19 mouse cellular contexts compared by ENCODE assay signal in the genomic region with DNA sequence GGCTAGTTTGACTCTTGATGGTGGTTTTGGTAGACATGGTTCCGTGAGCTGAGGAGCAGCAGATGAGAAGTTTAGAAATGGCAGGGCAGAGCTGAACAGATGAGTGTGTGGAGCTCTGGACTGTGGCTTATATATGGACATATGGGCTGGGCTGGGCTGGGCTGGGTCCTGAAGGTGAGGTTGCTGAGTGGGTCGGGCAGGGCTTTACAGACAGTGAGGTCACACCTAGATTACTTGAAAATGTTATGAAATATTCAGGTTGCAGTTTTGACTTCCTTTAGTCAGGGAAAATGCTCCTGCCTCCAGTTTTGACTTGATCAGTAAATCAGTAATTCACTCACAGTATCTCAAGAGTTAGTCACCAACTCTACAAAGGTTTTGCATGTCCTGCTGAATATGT. TPM values are rescaled to one million over a fixed set of nuclear protein-coding genes. Genes with fewer than 3 reads are reported as not detected.
DNase-seq lines count a peak whose midpoint lies in the region; ATAC-seq and TF ChIP-seq lines count a peak whose summit lies in the region.
"Had no signal": no experiment of that assay in that cellular context is flagged by ENCODE, and none has a peak within 500 bp of the region (broad histone marks: within the 10 kb centered on the region; RNA-seq: fewer than 3 reads in every experiment).

A gene (minus strand): TSS at position 101 of the 400 bp plus-strand sequence.

- H3K4me3 ChIP-seq in stomach, embryonic 16.5 days (replicated peaks; ENCODE audit: low read length): no peak within 1 kb of the TSS
- no peak within 1 kb of the TSS for H3K4me3 ChIP-seq in stomach, postnatal 0 days (ENCODE audit: low read depth, low read length)

- H3K9me3 ChIP-seq in stomach, embryonic 16.5 days (replicated peaks; ENCODE audit: control insufficient read depth, low read length): no peaks in the 10 kb centered on the region
- H3K9me3 ChIP-seq in stomach, postnatal 0 days (ENCODE audit: control insufficient read depth, low read length): no peaks in the 10 kb centered on the region

- 82% methylated on average over 2 of the region's 2 CpGs for WGBS in stomach, embryonic 16.5 days
- WGBS in stomach, postnatal 0 days: 61% methylated on average over 2 of the region's 2 CpGs

- no peaks in the 10 kb centered on the region for H3K36me3 ChIP-seq in stomach, embryonic 16.5 days (ENCODE audit: control insufficient read depth, insufficient read depth, low read length)
- no peaks in the 10 kb centered on the region for H3K36me3 ChIP-seq in stomach, postnatal 0 days (ENCODE audit: control insufficient read depth, insufficient read depth, low read length)
- H3K36me3 ChIP-seq: G1E had no signal

- TF ChIP-seq CTCF in stomach, postnatal 0 days (IDR thresholded peaks at IDR 0.05; ENCODE audit: low read depth): no peak

- no peaks in the 10 kb centered on the region for H3K4me1 ChIP-seq in stomach, embryonic 16.5 days (ENCODE audit: control insufficient read depth, insufficient read depth, low read length)
- no peaks in the 10 kb centered on the region for H3K4me1 ChIP-seq in stomach, postnatal 0 days (replicated peaks; ENCODE audit: control insufficient read depth, insufficient read depth)

- no peak within 1 kb of the TSS for H3K4me2 ChIP-seq in stomach, embryonic 16.5 days (ENCODE audit: low read depth, low read length)
- H3K4me2 ChIP-seq in stomach, postnatal 0 days (replicated peaks; ENCODE audit: low read depth): no peak within 1 kb of the TSS

- no peak within 1 kb of the TSS for H3K9ac ChIP-seq in stomach, embryonic 16.5 days (ENCODE audit: low read length)
- H3K9ac ChIP-seq in stomach, postnatal 0 days (ENCODE audit: low read length): no peak within 1 kb of the TSS

- no peak for TF ChIP-seq EP300 in stomach, postnatal 0 days (optimal IDR thresholded peaks at IDR 0.05)

- ATAC-seq in stomach, embryonic 16.5 days (ENCODE audit: insufficient read depth, low FRiP score): no peak
- no peak for ATAC-seq in stomach, postnatal 0 days (ENCODE audit: low FRiP score, low TSS enrichment)
- ATAC-seq: activated CD4-positive, CD25-positive, alpha-beta regulatory T cell, adult 4 months; CD4-positive, CD25-positive, alpha-beta regulatory T cell, adult 4 months; Patski had no signal

- H3K27me3 ChIP-seq in stomach, embryonic 16.5 days (ENCODE audit: control insufficient read depth, insufficient read depth, low read length): no peaks in the 10 kb centered on the region
- no peaks in the 10 kb centered on the region for H3K27me3 ChIP-seq in stomach, postnatal 0 days (ENCODE audit: control insufficient read depth, insufficient read depth, low read length)

- no peak within 1 kb of the TSS for H3K27ac ChIP-seq in stomach, embryonic 16.5 days (ENCODE audit: low read length)
- H3K27ac ChIP-seq in stomach, postnatal 0 days (replicated peaks): no peak within 1 kb of the TSS

- no peak for DNase-seq in stomach, postnatal 0 days (ENCODE audit: low spot score)
- DNase-seq: adrenal gland, adult 2 months; adrenal gland, adult 8-10 months; adrenal gland, postnatal 10 days; adrenal gland, postnatal 14 days; adrenal gland, postnatal 25 days; adrenal gland, postnatal 36 days; B cell, adult 2 months; cerebellum, adult 11 months; cerebellum, adult 11-12 months; cerebellum, adult 18-20 months; cerebellum, adult 2 months had no signal

RNA-seq across cellular contexts. Expression of the gene that starts here (rescaled TPM):
- 14.7 and 18.5 TPM in 2 replicates for polyA plus RNA-seq in stomach, embryonic 16.5 days (2015; fragmentation: Nextera tagmentation; extraction: Ambion mirVana)
- 3.3 and 4.7 TPM in 2 replicates for polyA plus RNA-seq in stomach, postnatal 0 days (2015; fragmentation: Nextera tagmentation; extraction: Ambion mirVana)
- polyA plus RNA-seq: adrenal gland, adult 2 months; brain, embryonic 14.5 days; C2C12; CD4-positive, CD25-positive, alpha-beta regulatory T cell, adult 4 months; cerebellum, adult 2 months; G1E; Patski had no signal
